Mouse (Mus musculus) forebrain, embryonic 11.5 days (tissue): ENCODE measurements at regions not wholly inside any gene's neighbourhood (a gene's known extent, or its start where the extent isn't known, plus 50 kb on each side); places are given as distances from the start of the nearest gene placed in this dataset.

Source experiments
- ATAC-seq: fragments of 200-750 bp; cut with Nextera tagmentation; replicated peaks from 2 replicates; pipeline ENCODE4 v1.8.0; 2017; ENCODE audit warnings: moderate TSS enrichment; ENCODE audit not compliant: low FRiP score
- DNase-seq: peaks from one replicate; pipeline ENCODE4 v3.0.0-alpha.2; 2017; ENCODE audit warnings: low spot score
- H3K27ac ChIP-seq: fragments of 300-500 bp; sonication (generic); 2 replicates; pipeline ENCODE4 v1.5.1; 2014; ENCODE audit warnings: low read depth, low read length
- H3K27me3 ChIP-seq: fragments of 300-500 bp; sonication (generic); 2 replicates; pipeline ENCODE4 v1.6.1; 2014; ENCODE audit warnings: mild to moderate bottlenecking, low read length, mixed read lengths; ENCODE audit not compliant: control insufficient read depth, insufficient read depth
- H3K36me3 ChIP-seq: fragments of 300-500 bp; sonication (generic); 2 replicates; pipeline ENCODE4 v1.6.1; 2014; ENCODE audit warnings: mild to moderate bottlenecking, low read length, moderate library complexity, mixed read lengths; ENCODE audit not compliant: control insufficient read depth, insufficient read depth
- H3K4me1 ChIP-seq: fragments of 300-500 bp; sonication (generic); replicated peaks from 2 replicates; pipeline ENCODE4 v1.6.1; 2014; ENCODE audit warnings: low read length, mixed read lengths; ENCODE audit not compliant: control insufficient read depth, insufficient read depth
- H3K4me2 ChIP-seq: fragments of 300-500 bp; sonication (generic); 2 replicates; pipeline ENCODE4 v1.6.1; 2014; ENCODE audit warnings: low read depth, mild to moderate bottlenecking, low read length, moderate library complexity, mixed read lengths; ENCODE audit not compliant: severe bottlenecking
- H3K4me3 ChIP-seq: fragments of 300-500 bp; sonication (generic); 2 replicates; pipeline ENCODE4 v1.5.1; 2014; ENCODE audit warnings: low read depth, low read length
- H3K9ac ChIP-seq: fragments of 300-500 bp; sonication (generic); 2 replicates; pipeline ENCODE4 v1.6.1; 2014; ENCODE audit warnings: low read length
- H3K9me3 ChIP-seq: fragments of 300-500 bp; sonication (generic); 2 replicates; pipeline ENCODE4 v1.6.1; 2016; ENCODE audit warnings: low read length, mixed read lengths; ENCODE audit not compliant: control insufficient read depth
- WGBS: fragments of 180-500 bp; shearing (Covaris S2); extraction: QIAGEN DNeasy Blood & Tissue Kit; methylation state at CpG from one replicate; pipeline ENCODE4 v1.1.7; 2014; 5-methylcytosine and 5-hydroxymethylcytosine counted together

GRCm38 (mm10) chr2:169300966-169301365 is 286.6 kb downstream of the Gm11011 start:
- whole genome bisulfite sequencing: 93% methylated on average over 4 of the region's 4 CpGs
- ATAC-seq: no peak

GRCm38 (mm10) chr2:169300411-169300810 is 287.1 kb downstream of the Gm11011 start:
- no peak for ATAC-seq
- Histone ChIP-seq H3K27ac (no peak overlapping the region), H3K27me3 (no peaks in the 10 kb centered on the region), H3K9ac (no peak overlapping the region), H3K9me3 (no peaks in the 10 kb centered on the region), H3K4me2 (no peak overlapping the region), H3K36me3 (no peaks in the 10 kb centered on the region), H3K4me3 (no peak overlapping the region), H3K4me1 (peaks cover 8% of the 10 kb centered on the region; the same call in 1 of the 2 replicates)
- WGBS: 88% methylated on average over 8 of the region's 8 CpGs
- DNase-seq: no peak

More at GRCm38 (mm10) chr2:169300966-169301365, 286.6 kb downstream of the Gm11011 start:
- H3K27ac ChIP-seq: no peak overlapping the region
- no peaks in the 10 kb centered on the region for H3K27me3 ChIP-seq
- H3K4me1 ChIP-seq: peaks cover 8% of the 10 kb centered on the region; the same call in 1 of the 2 replicates
- H3K4me2 ChIP-seq: no peak overlapping the region
- DNase-seq: no peak
- H3K4me3 ChIP-seq: no peak overlapping the region
- H3K9me3 ChIP-seq: no peaks in the 10 kb centered on the region
- no peaks in the 10 kb centered on the region for H3K36me3 ChIP-seq
- H3K9ac ChIP-seq: no peak overlapping the region

- WGBS: 12% methylated on average over 21 of the region's 21 CpGs
- no peak overlapping the region; the same call in 1 of the 2 replicates for H3K27ac ChIP-seq
- peak overlapping the region; percentile 12; the same call in 1 of the 2 replicates for H3K4me3 ChIP-seq
- H3K27me3 ChIP-seq: no peaks in the 10 kb centered on the region
- peak; percentile 87 for ATAC-seq
- H3K4me1 ChIP-seq: peaks cover 8% of the 10 kb centered on the region; the same call in 1 of the 2 replicates
- H3K9me3 ChIP-seq: no peaks in the 10 kb centered on the region
- peak overlapping the region; percentile 52 for H3K4me2 ChIP-seq
- H3K36me3 ChIP-seq: no peaks in the 10 kb centered on the region
- H3K9ac ChIP-seq: peak overlapping the region; percentile 45
- peak; percentile 74 for DNase-seq
Measured at GRCm38 (mm10) chr2:169297841-169298627, 289.5 kb downstream of the Gm11011 start.

GRCm38 (mm10) chr2:169297226-169297625 is 290.3 kb downstream of the Gm11011 start:
- no peak overlapping the region for H3K4me2 ChIP-seq
- peaks cover 8% of the 10 kb centered on the region; the same call in 1 of the 2 replicates for H3K4me1 ChIP-seq
- DNase-seq (no peak), ATAC-seq (no peak)
- no peaks in the 10 kb centered on the region for H3K36me3 ChIP-seq
- no peak overlapping the region for H3K9ac ChIP-seq
- H3K9me3 ChIP-seq: no peaks in the 10 kb centered on the region
- H3K27ac ChIP-seq: no peak overlapping the region
- H3K27me3 ChIP-seq: no peaks in the 10 kb centered on the region
- H3K4me3 ChIP-seq: no peak overlapping the region
- WGBS: 73% methylated on average over 4 of the region's 4 CpGs

GRCm38 (mm10) chr2:169293351-169293750 is 294.2 kb downstream of the Gm11011 start:
- peaks cover 7% of the 10 kb centered on the region; the same call in 1 of the 2 replicates for H3K4me1 ChIP-seq
- no peaks in the 10 kb centered on the region for H3K36me3 ChIP-seq
- no peaks in the 10 kb centered on the region for H3K9me3 ChIP-seq
- no peak for ATAC-seq
- H3K27ac ChIP-seq: no peak overlapping the region
- DNase-seq: no peak
- no peaks in the 10 kb centered on the region for H3K27me3 ChIP-seq
- 14% methylated on average over 3 of the region's 3 CpGs for WGBS
- H3K4me2 ChIP-seq: no peak overlapping the region
- no peak overlapping the region for H3K9ac ChIP-seq
- no peak overlapping the region for H3K4me3 ChIP-seq

- Histone ChIP-seq H3K27me3 (no peaks in the 10 kb centered on the region), H3K27ac (no peak overlapping the region), H3K9me3 (no peaks in the 10 kb centered on the region), H3K9ac (no peak overlapping the region), H3K4me2 (no peak overlapping the region), H3K4me1 (no peaks in the 10 kb centered on the region), H3K4me3 (no peak overlapping the region), H3K36me3 (no peaks in the 10 kb centered on the region)
- WGBS: 92% methylated on average over 12 of the region's 12 CpGs
- DNase-seq (no peak), ATAC-seq (no peak)
Measured at GRCm38 (mm10) chr2:169288891-169289605, 298.5 kb downstream of the Gm11011 start.

GRCm38 (mm10) chr2:169286701-169287100 is 300.8 kb downstream of the Gm11011 start:
- Histone ChIP-seq H3K27me3 (no peaks in the 10 kb centered on the region), H3K9me3 (no peaks in the 10 kb centered on the region), H3K9ac (no peak overlapping the region), H3K27ac (no peak overlapping the region), H3K4me1 (no peaks in the 10 kb centered on the region; the same call in 1 of the 2 replicates), H3K4me2 (no peak overlapping the region), H3K36me3 (no peaks in the 10 kb centered on the region), H3K4me3 (no peak overlapping the region)
- WGBS: 91% methylated on average over 7 of the region's 7 CpGs
- DNase-seq (no peak), ATAC-seq (no peak)

- no peaks in the 10 kb centered on the region for H3K27me3 ChIP-seq
- ATAC-seq: no peak
- peak; percentile 53 for DNase-seq
- H3K4me1 ChIP-seq: no peaks in the 10 kb centered on the region; the same call in 1 of the 2 replicates
- no peaks in the 10 kb centered on the region for H3K9me3 ChIP-seq
- WGBS: 69% methylated on average over 13 of the region's 13 CpGs
- H3K9ac ChIP-seq: no peak overlapping the region
- H3K36me3 ChIP-seq: no peaks in the 10 kb centered on the region
- H3K4me3 ChIP-seq: no peak overlapping the region
- no peak overlapping the region for H3K4me2 ChIP-seq
- no peak overlapping the region for H3K27ac ChIP-seq
Measured at GRCm38 (mm10) chr2:169282508-169283117, 304.9 kb downstream of the Gm11011 start.
